Mouse (Mus musculus) stomach, postnatal 0 days (tissue): ENCODE measurements around the gene Nek5. TPM values are rescaled to one million over a fixed set of nuclear protein-coding genes. Genes with fewer than 3 reads are reported as not detected.

Experiments
- ATAC-seq: fragments of 200-750 bp; cut with Nextera tagmentation; 2 replicates; pipeline ENCODE4 v1.8.0; 2017; ENCODE audit not compliant: low FRiP score, low TSS enrichment
- DNase-seq: peaks from one replicate; pipeline ENCODE4 v3.0.0-alpha.2; 2016; ENCODE audit warnings: low spot score
- H3K27ac ChIP-seq: fragments of 300-500 bp; sonication (generic); replicated peaks from 2 replicates; pipeline ENCODE4 v1.5.1; 2014; ENCODE audit warnings: mild to moderate bottlenecking, control low read depth
- H3K27me3 ChIP-seq: fragments of 300-500 bp; sonication (generic); 2 replicates; pipeline ENCODE4 v1.6.1; 2014; ENCODE audit warnings: low read length; ENCODE audit not compliant: control insufficient read depth, insufficient read depth
- H3K36me3 ChIP-seq: fragments of 300-500 bp; sonication (generic); 2 replicates; pipeline ENCODE4 v1.6.1; 2014; ENCODE audit warnings: low read length, mixed read lengths; ENCODE audit not compliant: control insufficient read depth, insufficient read depth
- H3K4me1 ChIP-seq: fragments of 300-500 bp; sonication (generic); replicated peaks from 2 replicates; pipeline ENCODE4 v1.6.1; 2014; ENCODE audit warnings: antibody characterized with exemption; ENCODE audit not compliant: control insufficient read depth, insufficient read depth
- H3K4me2 ChIP-seq: fragments of 300-500 bp; sonication (generic); replicated peaks from 2 replicates; pipeline ENCODE4 v1.6.1; 2014; ENCODE audit warnings: low read depth, mild to moderate bottlenecking, control low read depth, moderate library complexity
- H3K4me3 ChIP-seq: fragments of 300-500 bp; sonication (generic); 2 replicates; pipeline ENCODE4 v1.5.1; 2014; ENCODE audit warnings: low read depth, low read length, control low read depth
- H3K9ac ChIP-seq: fragments of 300-500 bp; sonication (generic); 2 replicates; pipeline ENCODE4 v1.6.1; 2014; ENCODE audit warnings: mild to moderate bottlenecking, low read length, control low read depth, mixed read lengths
- H3K9me3 ChIP-seq: fragments of 300-500 bp; sonication (generic); 2 replicates; pipeline ENCODE4 v1.6.1; 2016; ENCODE audit warnings: low read length; ENCODE audit not compliant: control insufficient read depth
- CTCF ChIP-seq: IDR thresholded peaks from 2 replicates; pipeline ENCODE4 v1.5.1; 2016; ENCODE audit warnings: antibody characterized with exemption, low read depth, mild to moderate bottlenecking, moderate library complexity
- EP300 ChIP-seq: optimal IDR thresholded peaks from 2 replicates; pipeline ENCODE3; 2016; ENCODE audit warnings: antibody characterized with exemption
- WGBS: fragments of 180-500 bp; shearing (Covaris S2); extraction: QIAGEN DNeasy Blood & Tissue Kit; methylation state at CpG from one replicate; pipeline ENCODE4 v1.1.7; 2014; 5-methylcytosine and 5-hydroxymethylcytosine counted together
- polyA plus RNA-seq: library from polyadenylated mRNA; unstranded; fragments of >200 nt; fragmentation: Nextera tagmentation; extraction: Ambion mirVana; gene quantifications from 2 replicates; pipeline ENCODE4 v1.2.1, GENCODE M21; 2015

Nek5 gene
- polyA plus RNA-seq, 1 experiment from 2014 or later: 0.21 TPM

DNA sequence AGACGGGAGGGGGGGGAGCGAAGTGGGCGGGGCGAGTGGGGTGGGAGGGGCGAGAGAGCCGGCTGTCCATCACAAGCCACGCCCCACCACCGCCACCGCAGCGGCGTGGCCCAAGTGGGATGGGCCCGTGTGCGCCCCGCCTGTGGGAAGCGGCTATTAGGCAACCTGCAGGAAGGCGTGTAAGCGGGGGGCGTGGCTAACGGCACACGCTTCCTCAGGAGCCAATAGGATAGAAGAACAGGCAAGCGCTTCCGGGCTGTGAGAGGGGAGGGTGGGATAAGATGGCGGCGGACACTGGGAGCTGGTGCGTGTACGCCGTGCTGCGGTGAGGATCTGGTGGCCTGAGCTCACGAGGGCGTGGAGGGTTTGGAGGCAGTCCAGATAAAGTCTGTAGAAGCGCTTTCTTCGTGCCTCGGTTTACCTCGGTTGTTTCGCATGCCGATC is 64.4 kb downstream of the Nek5 start, which contains the start of gene Alg11:
Alg11 (plus strand) TSS at position 276 of the 444 bp plus-strand sequence.
- Histone ChIP-seq H3K36me3 (peaks cover 4% of the 10 kb centered on the region), H3K9me3 (no peaks in the 10 kb centered on the region), H3K27ac (no peak within 1 kb of the TSS), H3K4me2 (peak within 1 kb of the TSS; percentile 95), H3K4me3 (peak within 1 kb of the TSS; percentile 74), H3K9ac (peak within 1 kb of the TSS; percentile 67), H3K27me3 (no peaks in the 10 kb centered on the region), H3K4me1 (no peaks in the 10 kb centered on the region; the same call in 1 of the 2 replicates)
- TF ChIP-seq CTCF (peak; percentile 31), EP300 (no peak)
- peak; percentile 100 for ATAC-seq
- peak; percentile 98 for DNase-seq
- 2% methylated on average over 34 of the region's 36 CpGs for WGBS

GRCm38 (mm10) chr8:22059821-22060445 is 64.9 kb downstream of the Nek5 start, which contains the start of gene Atp7b:
Gene Atp7b (minus strand): TSS chr8:22060305.
- Histone ChIP-seq H3K4me2 (peak within 1 kb of the TSS; percentile 95), H3K9ac (peak within 1 kb of the TSS; percentile 67), H3K4me1 (no peaks in the 10 kb centered on the region; the same call in 1 of the 2 replicates), H3K27ac (no peak within 1 kb of the TSS), H3K27me3 (no peaks in the 10 kb centered on the region), H3K4me3 (peak within 1 kb of the TSS; percentile 74), H3K36me3 (no peaks in the 10 kb centered on the region), H3K9me3 (no peaks in the 10 kb centered on the region)
- TF ChIP-seq CTCF (no peak), EP300 (no peak)
- DNase-seq: no peak
- ATAC-seq: peak; percentile 75
- under 1% methylated on average over 37 of the region's 46 CpGs for WGBS

DNA sequence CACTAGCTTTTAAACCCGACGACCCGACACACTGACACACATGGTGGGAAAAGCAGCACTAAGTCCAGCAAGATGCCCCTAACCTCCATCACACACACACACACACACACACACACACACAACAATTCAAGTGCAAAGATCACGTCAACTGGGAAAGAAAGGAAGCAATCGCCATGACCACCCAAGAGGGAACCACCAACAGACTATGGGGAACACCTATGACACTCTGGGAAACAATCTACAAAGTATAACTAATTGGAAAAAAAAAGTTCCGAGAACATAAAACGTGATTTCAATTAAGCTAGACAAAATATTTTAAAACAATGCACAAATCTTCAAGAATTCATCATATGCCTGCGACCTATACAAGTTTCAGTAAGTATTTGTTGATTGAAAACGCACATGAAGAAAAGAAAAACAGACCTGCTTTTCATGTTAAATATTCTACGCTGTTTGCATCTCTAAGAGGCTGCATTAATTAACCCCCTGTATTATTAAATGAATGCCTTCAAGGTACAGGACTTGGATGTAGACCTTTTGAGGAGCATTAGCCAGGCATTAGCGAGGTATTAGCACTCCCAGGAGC is 65.6 kb downstream of the Nek5 start:
- 60% methylated on average over 11 of the region's 11 CpGs for WGBS
- Histone ChIP-seq H3K9ac (peak overlapping the region; percentile 67), H3K27me3 (no peaks in the 10 kb centered on the region), H3K4me2 (peak overlapping the region; percentile 95), H3K4me1 (no peaks in the 10 kb centered on the region; the same call in 1 of the 2 replicates), H3K4me3 (peak overlapping the region; percentile 74), H3K9me3 (no peaks in the 10 kb centered on the region), H3K36me3 (no peaks in the 10 kb centered on the region), H3K27ac (no peak overlapping the region)
- no peak for DNase-seq
- TF ChIP-seq CTCF (no peak), EP300 (no peak)
- ATAC-seq: no peak

DNA sequence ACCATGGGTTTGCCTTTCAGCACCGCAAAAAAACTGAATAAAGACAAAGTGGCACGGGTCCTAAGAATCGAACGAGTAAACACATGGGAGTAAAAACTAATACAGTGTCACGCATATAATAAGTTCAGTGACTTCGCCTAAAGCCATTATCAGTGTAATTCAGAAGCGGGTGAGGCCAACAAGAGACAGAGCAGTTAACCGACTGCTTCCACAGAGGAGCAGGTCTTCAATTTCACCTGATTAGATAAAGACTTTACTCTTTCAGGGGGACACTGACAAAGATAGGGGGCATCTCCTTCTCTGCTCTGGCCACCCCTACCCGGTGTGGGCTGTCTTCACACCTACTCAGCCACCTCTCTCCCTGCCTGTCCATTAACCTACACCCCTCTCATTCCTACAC is 66.5 kb downstream of the Nek5 start:
- TF ChIP-seq EP300: no peak
- no peak for TF ChIP-seq CTCF
- no peak for DNase-seq
- Histone ChIP-seq H3K4me1 (no peaks in the 10 kb centered on the region; the same call in 1 of the 2 replicates), H3K27me3 (no peaks in the 10 kb centered on the region), H3K27ac (no peak overlapping the region), H3K9ac (no peak overlapping the region), H3K4me2 (no peak overlapping the region), H3K36me3 (no peaks in the 10 kb centered on the region), H3K4me3 (no peak overlapping the region), H3K9me3 (no peaks in the 10 kb centered on the region)
- no peak for ATAC-seq
- 71% methylated on average over 9 of the region's 9 CpGs for WGBS

- 58% methylated on average over 3 of the region's 3 CpGs for WGBS
- no peaks in the 10 kb centered on the region for H3K27me3 ChIP-seq
- H3K9me3 ChIP-seq: no peaks in the 10 kb centered on the region
- no peak overlapping the region for H3K4me3 ChIP-seq
- peak; percentile 42 for DNase-seq
- no peaks in the 10 kb centered on the region for H3K36me3 ChIP-seq
- ATAC-seq: no peak
- no peak overlapping the region for H3K4me2 ChIP-seq
- no peaks in the 10 kb centered on the region; the same call in 1 of the 2 replicates for H3K4me1 ChIP-seq
- no peak overlapping the region for H3K9ac ChIP-seq
- no peak overlapping the region for H3K27ac ChIP-seq
- no peak for TF ChIP-seq EP300
- TF ChIP-seq CTCF: no peak
These were observed 68.0 kb downstream of the Nek5 start for GRCm38 (mm10) chr8:22056850-22057249.

DNA sequence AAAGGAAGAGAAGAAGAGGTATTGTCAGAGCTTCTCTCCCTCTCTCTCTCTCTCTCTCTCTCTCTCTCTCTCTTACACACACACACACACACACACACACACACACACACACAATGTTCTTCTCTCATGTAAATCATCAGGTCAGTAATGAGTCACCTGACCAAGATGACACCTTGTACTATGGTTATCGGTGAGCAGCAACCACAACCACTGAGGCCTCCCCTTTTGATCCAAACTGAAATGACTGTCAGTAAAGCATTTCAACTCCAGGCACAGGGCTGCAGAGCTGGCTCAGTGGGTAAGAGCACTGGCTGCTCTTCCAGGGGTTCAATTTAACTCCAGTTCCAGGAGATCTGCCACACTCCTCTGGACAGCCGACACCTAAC is 69.4 kb downstream of the Nek5 start:
- DNase-seq (no peak), ATAC-seq (no peak)
- Histone ChIP-seq H3K27me3 (no peaks in the 10 kb centered on the region), H3K9me3 (no peaks in the 10 kb centered on the region), H3K9ac (no peak overlapping the region), H3K36me3 (no peaks in the 10 kb centered on the region), H3K4me3 (no peak overlapping the region), H3K27ac (no peak overlapping the region), H3K4me1 (no peaks in the 10 kb centered on the region), H3K4me2 (no peak overlapping the region)
- no peak for TF ChIP-seq EP300
- TF ChIP-seq CTCF: no peak
- WGBS: 89% methylated on average over 2 of the region's 2 CpGs
